9 mouse cellular contexts compared by ENCODE assay signal in genomic region chr5:92905594-92906008, GRCm38 (mm10).
DNase-seq lines count a peak whose midpoint lies in the region; ATAC-seq lines count a peak whose summit lies in the region.
"Had no signal": no experiment of that assay in that cellular context is flagged by ENCODE, and none has a peak within 500 bp of the region (broad histone marks: within the 10 kb centered on the region; RNA-seq: fewer than 3 reads in every experiment).

No protein-coding gene starts in this region.

- peak; percentile 95 for ATAC-seq in forebrain, embryonic 13.5 days
- peak; percentile 92 for ATAC-seq in neural tube, embryonic 11.5 days (ENCODE audit: insufficient read depth, low FRiP score, low TSS enrichment)
- no peak for ATAC-seq in activated CD4-positive, CD25-positive, alpha-beta regulatory T cell, adult 4 months

- H3K4me3 ChIP-seq in forebrain, embryonic 13.5 days = no peak overlapping the region
- no peak overlapping the region for H3K4me3 ChIP-seq in neural tube, embryonic 11.5 days (ENCODE audit: low read depth, low read length)
- H3K4me3 ChIP-seq: layer of hippocampus, adult 2 months had no signal

- intact Hi-C loops in left cerebral cortex, postnatal 14 days (cut with DNase I) = no loop called here

- peaks cover 8% of the 10 kb centered on the region for H3K36me3 ChIP-seq in forebrain, embryonic 13.5 days (ENCODE audit: poor library complexity, severe bottlenecking)
- H3K36me3 ChIP-seq in neural tube, embryonic 11.5 days (ENCODE audit: control insufficient read depth, insufficient read depth, low read length) = no peaks in the 10 kb centered on the region; the same call in 1 of the 2 replicates

- no peaks in the 10 kb centered on the region for H3K27me3 ChIP-seq in forebrain, embryonic 13.5 days
- no peaks in the 10 kb centered on the region for H3K27me3 ChIP-seq in neural tube, embryonic 11.5 days (ENCODE audit: control insufficient read depth, insufficient read depth, low read length)

- H3K4me2 ChIP-seq in forebrain, embryonic 13.5 days = peak overlapping the region; percentile 29
- no peak overlapping the region for H3K4me2 ChIP-seq in neural tube, embryonic 11.5 days (ENCODE audit: low read depth)

- peak overlapping the region; percentile 86 for H3K27ac ChIP-seq in forebrain, embryonic 13.5 days
- H3K27ac ChIP-seq in neural tube, embryonic 11.5 days (ENCODE audit: low read depth, low read length) = peak overlapping the region; percentile 40
- H3K27ac ChIP-seq: layer of hippocampus, adult 2 months had no signal

- WGBS in forebrain, embryonic 13.5 days = 6% methylated on average over 8 of the region's 8 CpGs
- WGBS in neural tube, embryonic 11.5 days = 4% methylated on average over 8 of the region's 8 CpGs

- H3K4me1 ChIP-seq in forebrain, embryonic 13.5 days = peaks cover 34% of the 10 kb centered on the region
- peaks cover 13% of the 10 kb centered on the region for H3K4me1 ChIP-seq in neural tube, embryonic 11.5 days (ENCODE audit: control insufficient read depth, insufficient read depth, low read length)

- H3K9me3 ChIP-seq in forebrain, embryonic 13.5 days (replicated peaks) = peaks cover 9% of the 10 kb centered on the region; the same call in 1 of the 2 replicates
- H3K9me3 ChIP-seq in neural tube, embryonic 11.5 days (ENCODE audit: control insufficient read depth, low read length) = peaks cover 3% of the 10 kb centered on the region; the same call in 1 of the 2 replicates

- peak; percentile 34 to 41 for DNase-seq in layer of hippocampus, postnatal 10 days (ENCODE audit: low spot score in 2 of 2)
- DNase-seq in layer of hippocampus, adult 9-10 months (ENCODE audit: low spot score) = no peak
- DNase-seq in left cerebral cortex, postnatal 14 days (ENCODE audit: low spot score in 2 of 2) = peak; percentile 24 to 65
- peak; percentile 80 for DNase-seq in neural tube, embryonic 11.5 days (ENCODE audit: low spot score)
- DNase-seq in urinary bladder, postnatal 25 days (ENCODE audit: low spot score) = no peak
- DNase-seq in adrenal gland, adult 8-10 months = no peak

- H3K9ac ChIP-seq in forebrain, embryonic 13.5 days = peak overlapping the region; percentile 51; the same call in 1 of the 2 replicates
- H3K9ac ChIP-seq in neural tube, embryonic 11.5 days (ENCODE audit: low read length) = peak overlapping the region; percentile 27

Comparison
In these comparisons a context has a peak if more than half of its experiments do, and no peak if none do; other contexts are left out.
1. DNase-seq: peak in layer of hippocampus, postnatal 10 days (2 of 2), left cerebral cortex, postnatal 14 days (2 of 2) and neural tube, embryonic 11.5 days (single experiment); none in layer of hippocampus, adult 9-10 months (single experiment), urinary bladder, postnatal 25 days (single experiment) and adrenal gland, adult 8-10 months (single experiment).